Mouse (Mus musculus) lung, embryonic 16.5 days (tissue): ENCODE measurements around the gene Uap1l1. TPM values are rescaled to one million over a fixed set of nuclear protein-coding genes. Genes with fewer than 3 reads are reported as not detected.
A peak's percentile ranks its signal among the peaks of the same experiment; 100 is the strongest.

Source experiments
- ATAC-seq: fragments of 200-750 bp; cut with Nextera tagmentation; 2 replicates; pipeline ENCODE4 v1.8.0; 2017; ENCODE audit warnings: low read depth, mild to moderate bottlenecking, moderate library complexity
- H3K27ac ChIP-seq: fragments of 300-500 bp; sonication (generic); 2 replicates; pipeline ENCODE4 v1.5.1; 2014; ENCODE audit warnings: mild to moderate bottlenecking, control low read depth, low read length
- H3K27me3 ChIP-seq: fragments of 300-500 bp; sonication (generic); 2 replicates; pipeline ENCODE4 v1.6.1; 2014; ENCODE audit warnings: low read depth, low read length, mixed read lengths; ENCODE audit not compliant: control insufficient read depth, insufficient read depth
- H3K36me3 ChIP-seq: fragments of 300-500 bp; sonication (generic); 2 replicates; pipeline ENCODE4 v1.6.1; 2014; ENCODE audit warnings: low read length; ENCODE audit not compliant: control insufficient read depth, insufficient read depth
- H3K4me1 ChIP-seq: fragments of 300-500 bp; sonication (generic); replicated peaks from 2 replicates; pipeline ENCODE4 v1.6.1; 2014; ENCODE audit warnings: low read length, mixed read lengths; ENCODE audit not compliant: control insufficient read depth, insufficient read depth
- H3K4me2 ChIP-seq: fragments of 300-500 bp; sonication (generic); 2 replicates; pipeline ENCODE4 v1.6.1; 2014; ENCODE audit warnings: low read depth, low read length, control low read depth
- H3K4me3 ChIP-seq: fragments of 300-500 bp; sonication (generic); 2 replicates; pipeline ENCODE4 v1.5.1; 2014; ENCODE audit warnings: mild to moderate bottlenecking, low read length, control low read depth
- H3K9ac ChIP-seq: fragments of 300-500 bp; sonication (generic); 2 replicates; pipeline ENCODE4 v1.6.1; 2014; ENCODE audit warnings: low read length, control low read depth
- H3K9me3 ChIP-seq: fragments of 300-500 bp; sonication (generic); 2 replicates; pipeline ENCODE4 v1.6.1; 2016; ENCODE audit warnings: low read length; ENCODE audit not compliant: control insufficient read depth
- WGBS: fragments of 180-500 bp; shearing (Covaris S2); extraction: QIAGEN DNeasy Blood & Tissue Kit; methylation state at CpG from one replicate; pipeline ENCODE4 v1.1.7; 2014; 5-methylcytosine and 5-hydroxymethylcytosine counted together
- polyA plus RNA-seq: library from polyadenylated mRNA; unstranded; fragments of >200 nt; fragmentation: Nextera tagmentation; extraction: Ambion mirVana; gene quantifications from 2 replicates; pipeline ENCODE4 v1.2.1, GENCODE M21; 2015

The Uap1l1 gene
- polyA plus RNA-seq, 1 experiment from 2014 or later, result 18.8 TPM

GRCm38 (mm10) chr2:25328440-25328839 lies 37.0 kb downstream of the Uap1l1 start:
- Histone ChIP-seq H3K27me3 (no peaks in the 10 kb centered on the region), H3K4me2 (no peak overlapping the region), H3K9ac (no peak overlapping the region), H3K36me3 (no peaks in the 10 kb centered on the region), H3K4me3 (no peak overlapping the region), H3K9me3 (no peaks in the 10 kb centered on the region), H3K4me1 (peaks cover 10% of the 10 kb centered on the region), H3K27ac (no peak overlapping the region)
- no peak for ATAC-seq
- 41% methylated on average over 7 of the region's 7 CpGs for WGBS

- H3K9me3 ChIP-seq, result no peaks in the 10 kb centered on the region
- H3K4me3 ChIP-seq, result no peak overlapping the region
- 62% methylated on average over 2 of the region's 2 CpGs for WGBS
- H3K4me1 ChIP-seq, result peaks cover under 1% of the 10 kb centered on the region; the same call in 1 of the 2 replicates
- H3K27me3 ChIP-seq, result no peaks in the 10 kb centered on the region
- H3K36me3 ChIP-seq, result no peaks in the 10 kb centered on the region
- no peak overlapping the region for H3K27ac ChIP-seq
- H3K9ac ChIP-seq, result no peak overlapping the region
- no peak overlapping the region for H3K4me2 ChIP-seq
- no peak for ATAC-seq
Measured at GRCm38 (mm10) chr2:25326036-25326435, 39.4 kb downstream of the Uap1l1 start.

- peaks cover 6% of the 10 kb centered on the region; the same call in 1 of the 2 replicates for H3K4me1 ChIP-seq
- H3K27ac ChIP-seq, result no peak overlapping the region
- WGBS, result 27% methylated on average over 2 of the region's 2 CpGs
- H3K4me3 ChIP-seq, result no peak overlapping the region
- H3K36me3 ChIP-seq, result no peaks in the 10 kb centered on the region
- no peak for ATAC-seq
- no peak overlapping the region for H3K9ac ChIP-seq
- H3K4me2 ChIP-seq, result no peak overlapping the region
- H3K27me3 ChIP-seq, result peaks cover 18% of the 10 kb centered on the region
- H3K9me3 ChIP-seq, result no peaks in the 10 kb centered on the region
Measured at GRCm38 (mm10) chr2:25320084-25320483, 45.4 kb downstream of the Uap1l1 start.

DNA sequence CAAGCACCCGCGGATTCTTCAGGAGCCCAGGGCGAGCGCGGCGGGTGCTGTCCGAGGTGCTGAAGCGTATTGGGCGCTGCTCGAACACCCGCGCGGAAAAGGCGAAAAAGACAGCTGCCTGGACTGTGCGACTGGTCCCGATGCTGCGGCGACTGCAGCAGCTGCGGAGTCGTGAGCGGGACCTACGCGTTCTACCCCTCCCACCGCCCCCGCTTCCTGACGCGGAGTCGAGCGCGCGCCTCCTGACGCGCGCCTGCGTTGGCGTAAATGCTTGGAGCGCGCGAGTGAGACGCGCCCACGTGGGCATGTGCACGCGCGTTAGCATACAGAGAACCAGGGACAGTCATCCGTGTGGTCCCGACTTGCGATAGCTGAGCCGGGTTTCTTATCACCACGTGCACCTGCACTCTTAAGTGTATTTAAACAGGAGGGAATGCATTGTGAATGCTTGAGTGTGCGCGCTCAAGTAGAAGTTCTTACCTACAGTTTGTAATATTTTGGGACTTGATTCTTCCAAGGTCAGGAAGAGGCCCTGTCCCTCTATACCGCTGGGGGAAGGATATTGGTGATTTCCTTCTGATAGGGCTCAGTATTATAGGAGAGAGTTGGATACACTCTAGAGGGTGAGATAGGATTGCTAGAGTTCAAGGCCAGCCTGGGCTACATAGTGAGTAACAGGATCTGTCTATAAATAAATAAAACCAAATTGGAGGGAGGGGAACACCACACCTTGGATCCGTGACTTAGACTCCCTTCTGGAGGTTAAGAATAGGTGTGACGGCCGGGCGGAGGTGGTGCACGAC lies 46.3 kb downstream of the Uap1l1 start, which contains the start of gene Grin1:
Gene Grin1, minus strand, starts transcription at position 217 of the 803 bp plus-strand sequence.
- peaks cover 18% of the 10 kb centered on the region for H3K27me3 ChIP-seq
- peak; percentile 59 for ATAC-seq

DNA sequence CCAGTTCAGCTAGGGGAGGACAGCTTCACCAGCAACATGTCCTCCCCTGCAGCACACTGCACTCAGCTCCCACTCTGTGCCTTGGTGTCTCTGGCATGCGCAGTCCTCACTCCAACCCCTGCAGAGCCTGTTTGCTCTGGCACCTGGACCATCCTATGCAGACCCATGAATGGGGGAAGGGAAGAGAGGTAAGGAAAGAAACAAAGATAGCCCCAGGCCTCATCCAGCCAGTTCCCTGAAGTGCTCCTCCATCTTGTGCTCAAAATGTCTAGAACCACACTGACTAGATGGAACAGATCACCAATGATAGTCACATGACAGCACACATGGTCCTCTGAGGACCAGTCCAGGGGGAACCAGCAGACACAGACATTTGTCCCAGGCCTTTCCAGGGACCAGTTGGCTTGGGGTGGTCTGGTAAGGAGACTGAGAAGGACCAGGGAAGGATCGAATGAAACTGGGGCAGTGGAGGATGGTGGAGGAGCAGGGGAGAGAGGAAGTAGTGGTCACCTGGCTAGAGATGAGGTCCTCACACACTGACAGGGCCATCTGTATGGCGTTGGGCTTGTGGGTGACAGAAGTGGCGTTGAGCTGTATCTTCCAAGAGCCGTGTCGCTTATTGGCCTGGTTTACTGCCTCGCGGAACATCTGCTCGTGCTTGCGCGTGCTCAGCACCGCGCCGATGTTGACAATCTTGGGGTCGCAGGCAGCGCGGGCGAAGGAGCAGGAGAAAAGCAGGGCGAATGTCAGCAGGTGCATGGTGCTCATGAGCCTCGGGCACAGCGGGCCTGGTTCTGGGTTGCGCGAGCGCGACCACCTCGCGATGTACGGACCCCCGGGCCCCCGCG lies 47.1 kb downstream of the Uap1l1 start:
- Histone ChIP-seq H3K9ac (no peak overlapping the region), H3K4me1 (peaks cover 6% of the 10 kb centered on the region; the same call in 1 of the 2 replicates), H3K9me3 (no peaks in the 10 kb centered on the region), H3K27ac (no peak overlapping the region), H3K4me3 (peak overlapping the region; percentile 37), H3K36me3 (no peaks in the 10 kb centered on the region), H3K27me3 (peaks cover 18% of the 10 kb centered on the region), H3K4me2 (peak overlapping the region; percentile 56)
- no peak for ATAC-seq
- WGBS, result 6% methylated on average over 31 of the region's 31 CpGs

More for the DNA sequence above, 46.3 kb downstream of the Uap1l1 start, which contains the start of gene Grin1:
- H3K4me1 ChIP-seq, result peaks cover 6% of the 10 kb centered on the region; the same call in 1 of the 2 replicates
- peak within 1 kb of the TSS; percentile 37 for H3K4me3 ChIP-seq
- WGBS, result 8% methylated on average over 58 of the region's 58 CpGs
- peak within 1 kb of the TSS; percentile 56 for H3K4me2 ChIP-seq
- H3K27ac ChIP-seq, result no peak within 1 kb of the TSS
- H3K36me3 ChIP-seq, result no peaks in the 10 kb centered on the region
- no peaks in the 10 kb centered on the region for H3K9me3 ChIP-seq
- no peak within 1 kb of the TSS for H3K9ac ChIP-seq

DNA sequence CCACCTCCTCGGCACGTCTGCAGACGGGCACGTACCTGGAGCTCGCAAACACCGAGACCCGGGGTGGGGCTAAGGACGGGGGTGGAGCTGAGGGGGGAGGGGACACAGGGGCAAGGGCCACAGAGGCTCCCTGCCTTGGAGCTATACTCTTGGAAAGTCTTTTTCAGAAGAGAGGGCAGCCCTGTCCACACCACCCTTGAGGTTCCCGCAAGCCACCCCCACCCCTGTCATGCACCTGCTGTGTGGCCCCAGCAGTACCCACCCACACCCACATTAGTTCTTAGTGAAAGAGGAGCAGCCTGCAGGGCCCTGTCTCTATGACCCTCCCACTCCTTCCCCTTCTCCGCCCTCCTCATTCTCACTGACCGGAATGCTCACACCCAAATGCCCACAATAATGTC lies 54.0 kb downstream of the Uap1l1 start:
- Histone ChIP-seq H3K27ac (no peak overlapping the region), H3K4me3 (no peak overlapping the region), H3K9ac (no peak overlapping the region), H3K36me3 (no peaks in the 10 kb centered on the region), H3K4me2 (0 out of 2 replicates have a peak overlapping the region, but pooled peaks have one; percentile 12), H3K9me3 (no peaks in the 10 kb centered on the region), H3K4me1 (no peaks in the 10 kb centered on the region), H3K27me3 (peaks cover 33% of the 10 kb centered on the region)
- 7% methylated on average over 11 of the region's 11 CpGs for WGBS
- ATAC-seq, result no peak

- Histone ChIP-seq H3K4me3 (no peak overlapping the region), H3K4me2 (0 out of 2 replicates have a peak overlapping the region, but pooled peaks have one; percentile 12), H3K4me1 (no peaks in the 10 kb centered on the region), H3K27ac (no peak overlapping the region), H3K27me3 (peaks cover 33% of the 10 kb centered on the region), H3K36me3 (no peaks in the 10 kb centered on the region), H3K9me3 (no peaks in the 10 kb centered on the region), H3K9ac (no peak overlapping the region)
- 1% methylated on average over 22 of the region's 22 CpGs for WGBS
- ATAC-seq, result no peak
Measured at GRCm38 (mm10) chr2:25310969-25311368, 54.5 kb downstream of the Uap1l1 start.

DNA sequence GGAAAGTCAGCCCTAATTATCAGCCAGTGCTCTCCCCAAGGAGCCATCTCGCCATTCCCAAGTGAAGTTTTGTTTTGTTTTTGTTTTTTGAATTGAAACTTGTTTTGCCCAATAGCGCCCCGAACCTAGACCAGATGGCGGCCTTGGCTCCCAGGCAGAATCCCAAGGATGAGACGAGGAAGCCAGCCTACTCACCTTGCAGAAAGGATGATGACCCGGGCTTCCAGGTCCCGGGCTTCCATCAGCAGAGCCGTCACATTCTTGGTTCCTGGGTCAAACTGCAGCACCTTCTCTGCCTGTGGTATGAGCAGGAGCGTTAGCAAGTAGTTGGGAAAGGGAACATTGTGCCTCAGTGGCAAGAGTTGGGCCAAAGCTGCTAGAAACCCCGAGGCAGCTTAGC lies 55.3 kb downstream of the Uap1l1 start:
- H3K27me3 ChIP-seq, result peaks cover 38% of the 10 kb centered on the region
- H3K9me3 ChIP-seq, result no peaks in the 10 kb centered on the region
- H3K4me2 ChIP-seq, result no peak overlapping the region
- H3K4me1 ChIP-seq, result peaks cover 2% of the 10 kb centered on the region; the same call in 1 of the 2 replicates
- no peak overlapping the region for H3K4me3 ChIP-seq
- H3K36me3 ChIP-seq, result no peaks in the 10 kb centered on the region
- no peak overlapping the region for H3K27ac ChIP-seq
- WGBS, result 58% methylated on average over 10 of the region's 10 CpGs
- no peak overlapping the region for H3K9ac ChIP-seq
- ATAC-seq, result no peak
